In the genomic region with DNA sequence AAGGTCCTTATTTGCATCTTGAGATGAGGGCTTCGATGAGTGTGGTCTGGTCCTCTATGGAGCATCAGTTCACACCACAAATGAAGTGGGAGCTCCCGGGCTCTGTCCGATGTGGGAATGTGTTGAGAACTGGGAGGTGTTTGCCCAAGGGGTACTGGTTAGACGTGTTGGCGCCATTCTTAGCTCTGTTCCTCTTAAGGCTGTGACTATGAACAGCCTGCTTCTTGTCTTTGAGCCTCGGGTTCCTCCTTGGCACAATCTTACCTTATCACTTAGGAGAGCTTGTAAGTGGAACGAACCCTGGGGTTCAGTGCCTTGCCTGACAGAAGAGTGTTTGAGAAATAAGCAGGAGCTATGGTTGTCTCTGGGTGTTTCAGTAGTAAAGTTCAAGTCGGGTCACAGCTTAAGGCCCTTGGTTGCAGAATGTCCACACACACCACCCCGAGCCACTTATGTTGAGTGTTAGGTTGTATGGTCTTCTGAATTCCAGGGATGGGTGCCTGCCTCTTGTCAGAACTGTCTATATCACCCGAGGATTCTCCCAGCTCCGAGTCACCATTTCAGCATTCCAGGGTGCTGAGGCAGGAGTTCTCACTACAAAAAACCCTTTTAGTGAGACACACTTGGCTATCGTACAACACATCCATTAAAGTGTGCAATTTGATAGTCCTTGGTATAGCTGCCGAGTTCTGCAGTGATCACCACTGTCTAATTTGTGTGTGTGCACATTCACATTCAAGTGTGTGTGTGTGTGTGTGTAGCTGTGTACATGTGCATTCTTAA, we compare ENCODE assay signal across 21 mouse cellular contexts.
DNase-seq lines count a peak whose midpoint lies in the region; ATAC-seq and TF ChIP-seq lines count a peak whose summit lies in the region.
"Had no signal": no experiment of that assay in that cellular context is flagged by ENCODE, and none has a peak within 500 bp of the region (broad histone marks: within the 10 kb centered on the region; RNA-seq: fewer than 3 reads in every experiment).

No protein-coding gene starts in this region.

- 44% methylated on average over 13 of the region's 13 CpGs for WGBS in heart, postnatal 0 days
- 75% methylated on average over 13 of the region's 13 CpGs for WGBS in stomach, embryonic 15.5 days

- no peak overlapping the region for H3K9ac ChIP-seq in heart, postnatal 0 days (replicated peaks; ENCODE audit: low read depth, low read length)
- no peak overlapping the region for H3K9ac ChIP-seq in stomach, embryonic 15.5 days
- H3K9ac ChIP-seq: hindbrain, embryonic 12.5 days; limb, embryonic 15.5 days had no signal

- intact Hi-C loops in gastrocnemius, adult 2 months (cut with DNase I) = no loop called here
- intact Hi-C loops in gastrocnemius, postnatal 36 days (cut with DNase I) = no loop called here

- peaks cover 57% of the 10 kb centered on the region for H3K4me1 ChIP-seq in heart, postnatal 0 days (ENCODE audit: control insufficient read depth, insufficient read depth)
- peaks cover 52% of the 10 kb centered on the region for H3K4me1 ChIP-seq in brown adipose tissue, adult 24 weeks (ENCODE audit: control insufficient read depth, insufficient read depth, insufficient read length, low read length)
- H3K4me1 ChIP-seq in stomach, embryonic 15.5 days = peaks cover 15% of the 10 kb centered on the region; the same call in 1 of the 2 replicates
- H3K4me1 ChIP-seq: hindbrain, embryonic 12.5 days; midbrain, embryonic 10.5 days had no signal

- no peak for TF ChIP-seq EP300 in heart, postnatal 0 days (IDR thresholded peaks at IDR 0.05; ENCODE audit: low read depth)

- no peaks in the 10 kb centered on the region for H3K9me3 ChIP-seq in heart, postnatal 0 days (replicated peaks; ENCODE audit: control insufficient read depth, low read length)
- H3K9me3 ChIP-seq in stomach, embryonic 15.5 days = no peaks in the 10 kb centered on the region
- H3K9me3 ChIP-seq: embryonic facial prominence, embryonic 10.5 days; hindbrain, embryonic 12.5 days; limb, embryonic 15.5 days; midbrain, embryonic 10.5 days had no signal

- peak overlapping the region; percentile 28; the same call in 1 of the 2 replicates for H3K27ac ChIP-seq in gastrocnemius, adult 2 months
- no peak overlapping the region for H3K27ac ChIP-seq in heart, postnatal 0 days (ENCODE audit: low read depth)
- 0 out of 2 replicates have a peak overlapping the region, but pooled peaks have one; percentile 14 for H3K27ac ChIP-seq in brown adipose tissue, adult 24 weeks (replicated peaks; ENCODE audit: low read depth, low read length)
- H3K27ac ChIP-seq in stomach, embryonic 15.5 days = peak overlapping the region; percentile 73
- H3K27ac ChIP-seq: embryonic facial prominence, embryonic 10.5 days; hindbrain, embryonic 12.5 days; macrophage; midbrain, embryonic 10.5 days had no signal

- H3K4me3 ChIP-seq in gastrocnemius, adult 2 months = no peak overlapping the region
- H3K4me3 ChIP-seq in heart, postnatal 0 days (ENCODE audit: low read depth, low read length) = no peak overlapping the region
- H3K4me3 ChIP-seq in brown adipose tissue, adult 24 weeks (ENCODE audit: insufficient read depth, low read depth, low read length) = no peak overlapping the region
- no peak overlapping the region for H3K4me3 ChIP-seq in stomach, embryonic 15.5 days (replicated peaks)
- H3K4me3 ChIP-seq: embryonic facial prominence, embryonic 10.5 days; hindbrain, embryonic 12.5 days; limb, embryonic 15.5 days; midbrain, embryonic 10.5 days had no signal

- H3K4me2 ChIP-seq in heart, postnatal 0 days (ENCODE audit: low read depth, low read length) = no peak overlapping the region
- H3K4me2 ChIP-seq in stomach, embryonic 15.5 days = no peak overlapping the region
- H3K4me2 ChIP-seq: hindbrain, embryonic 12.5 days; limb, embryonic 15.5 days had no signal

- peaks cover 17% of the 10 kb centered on the region; the same call in 1 of the 2 replicates for H3K36me3 ChIP-seq in heart, postnatal 0 days (replicated peaks; ENCODE audit: control insufficient read depth, insufficient read depth, low read length)
- no peaks in the 10 kb centered on the region for H3K36me3 ChIP-seq in stomach, embryonic 15.5 days
- H3K36me3 ChIP-seq: embryonic facial prominence, embryonic 10.5 days; hindbrain, embryonic 12.5 days; limb, embryonic 15.5 days; midbrain, embryonic 10.5 days had no signal

- DNase-seq in gastrocnemius, adult 2 months = no peak
- no peak for DNase-seq in gastrocnemius, postnatal 36 days
- peak; percentile 21 for DNase-seq in heart, postnatal 0 days (ENCODE audit: low spot score)
- DNase-seq in heart, adult 8-10 months (ENCODE audit: low spot score) = no peak
- DNase-seq in right cerebral cortex, adult 18-20 months = no peak
- no peak for DNase-seq in spleen, postnatal 10 days (ENCODE audit: low spot score in 2 of 2)
- DNase-seq: adrenal gland, postnatal 25 days; cerebellum, adult 18-20 months; cerebellum, postnatal 36 days; heart, adult 18-20 months; kidney, adult 18-20 months; right cerebral cortex, postnatal 25 days had no signal

- no peaks in the 10 kb centered on the region for H3K27me3 ChIP-seq in heart, postnatal 0 days (ENCODE audit: control insufficient read depth, insufficient read depth, low read length)
- no peaks in the 10 kb centered on the region for H3K27me3 ChIP-seq in stomach, embryonic 15.5 days (replicated peaks)
- H3K27me3 ChIP-seq: hindbrain, embryonic 12.5 days; limb, embryonic 15.5 days had no signal

- no peak for TF ChIP-seq CTCF in gastrocnemius, adult 2 months (IDR thresholded peaks at IDR 0.05)
- no peak for TF ChIP-seq CTCF in heart, postnatal 0 days (IDR thresholded peaks at IDR 0.05; ENCODE audit: low read depth)

- ATAC-seq in heart, postnatal 0 days (ENCODE audit: insufficient read depth, low read depth) = no peak
- ATAC-seq in stomach, embryonic 15.5 days (ENCODE audit: insufficient read depth, low FRiP score, low read depth) = no peak
- ATAC-seq: activated CD4-positive, CD25-positive, alpha-beta regulatory T cell, adult 4 months; CD4-positive, CD25-positive, alpha-beta regulatory T cell, adult 4 months had no signal
